Mouse (Mus musculus): ENCODE results near the gene Pspn. TPM values are rescaled to one million over a fixed set of nuclear protein-coding genes. Genes with fewer than 3 reads are reported as not detected.

Pspn gene
- polyA plus RNA-seq, 2 experiments = not detected

- Histone ChIP-seq H3K4me1 (replicated peaks; ENCODE audit: control insufficient read depth in 2 of 2, insufficient read depth in 2 of 2, low read length in 1 of 2) (peaks cover 20 to 21% of the 10 kb centered on the region in 2 experiments), H3K36me3 (replicated peaks; ENCODE audit: control insufficient read depth, insufficient read depth, low read depth) (peaks cover 12% of the 10 kb centered on the region), H3K4me3 (ENCODE audit: insufficient read depth in 1 of 2, low read depth in 2 of 2, low read length in 2 of 2) (peak overlapping the region in 1 of 2 experiments; percentile 61; a peak in 2 of 4 replicates), H3K9ac (replicated peaks) (peak overlapping the region; percentile 84; the same call in 1 of the 2 replicates), H3K27me3 (ENCODE audit: control insufficient read depth, insufficient read depth, low read length) (no peaks in the 10 kb centered on the region), H3K9me3 (ENCODE audit: control insufficient read depth, low read length) (no peaks in the 10 kb centered on the region), H3K4me2 (ENCODE audit: low read depth) (peak overlapping the region; percentile 94), H3K27ac (peak overlapping the region; percentile 88)
- no peak for TF ChIP-seq EP300 (IDR thresholded peaks at IDR 0.05; ENCODE audit: low read depth)
- 0 out of 2 replicates have a peak, but pooled peaks have one; percentile 31 for TF ChIP-seq CTCF (IDR thresholded peaks at IDR 0.05; ENCODE audit: low read depth)
- no peak for ATAC-seq (ENCODE audit: insufficient read depth)
- DNase-seq (ENCODE audit: low read depth in 3 of 3, low spot score in 3 of 3) = no peak
- WGBS (ENCODE audit: insufficient replicate concordance) = 74% methylated on average over 4 of the region's 4 CpGs
Measured at GRCm38 (mm10) chr17:57032854-57033253, 33.0 kb upstream of the Pspn start.

GRCm38 (mm10) chr17:57031661-57032420 is 32.0 kb upstream of the Pspn start:
- Histone ChIP-seq H3K9ac (replicated peaks) (peak overlapping the region; percentile 84), H3K27me3 (ENCODE audit: control insufficient read depth, insufficient read depth, low read length) (no peaks in the 10 kb centered on the region), H3K9me3 (ENCODE audit: control insufficient read depth, low read length) (no peaks in the 10 kb centered on the region), H3K27ac (peak overlapping the region; percentile 88), H3K36me3 (replicated peaks; ENCODE audit: control insufficient read depth, insufficient read depth, low read depth) (peaks cover 21% of the 10 kb centered on the region), H3K4me2 (ENCODE audit: low read depth) (peak overlapping the region; percentile 94), H3K4me3 (ENCODE audit: insufficient read depth in 1 of 2, low read depth in 2 of 2, low read length in 2 of 2) (peak overlapping the region; percentile 65 to 90), H3K4me1 (replicated peaks; ENCODE audit: control insufficient read depth in 2 of 2, insufficient read depth in 2 of 2, low read length in 1 of 2) (peaks cover 23 to 27% of the 10 kb centered on the region in 2 experiments)
- ATAC-seq (ENCODE audit: insufficient read depth) = peak; percentile 85
- DNase-seq (ENCODE audit: low read depth in 3 of 3, low spot score in 3 of 3) = peak; percentile 100
- WGBS (ENCODE audit: insufficient replicate concordance) = under 1% methylated on average over 38 of the region's 38 CpGs
- TF ChIP-seq CTCF (IDR thresholded peaks at IDR 0.05; ENCODE audit: low read depth) = no peak
- TF ChIP-seq EP300 (IDR thresholded peaks at IDR 0.05; ENCODE audit: low read depth) = peak; percentile 53

- peaks cover 23 to 29% of the 10 kb centered on the region in 2 experiments for H3K4me1 ChIP-seq (replicated peaks; ENCODE audit: control insufficient read depth in 2 of 2, insufficient read depth in 2 of 2, low read length in 1 of 2)
- no peaks in the 10 kb centered on the region for H3K27me3 ChIP-seq (ENCODE audit: control insufficient read depth, insufficient read depth, low read length)
- peak within 1 kb of the TSS; percentile 88 for H3K27ac ChIP-seq
- TF ChIP-seq CTCF (IDR thresholded peaks at IDR 0.05; ENCODE audit: low read depth) (no peak), EP300 (IDR thresholded peaks at IDR 0.05; ENCODE audit: low read depth) (no peak)
- no peaks in the 10 kb centered on the region for H3K9me3 ChIP-seq (ENCODE audit: control insufficient read depth, low read length)
- peaks cover 28% of the 10 kb centered on the region for H3K36me3 ChIP-seq (replicated peaks; ENCODE audit: control insufficient read depth, insufficient read depth, low read depth)
- H3K9ac ChIP-seq (replicated peaks) = peak within 1 kb of the TSS; percentile 86
- peak within 1 kb of the TSS; percentile 90 to 97 for H3K4me3 ChIP-seq (ENCODE audit: insufficient read depth in 1 of 2, low read depth in 2 of 2, low read length in 2 of 2)
- WGBS (ENCODE audit: insufficient replicate concordance) = under 1% methylated on average over 97 of the region's 99 CpGs
- DNase-seq (ENCODE audit: low read depth in 3 of 3, low spot score in 3 of 3) (no peak), ATAC-seq (ENCODE audit: insufficient read depth) (no peak)
- peak within 1 kb of the TSS; percentile 98 for H3K4me2 ChIP-seq (ENCODE audit: low read depth)
Measured at GRCm38 (mm10) chr17:57030931-57031660, 31.3 kb upstream of the Pspn start, which contains the start of gene Khsrp. Khsrp (minus strand) TSS chr17:57031522.

GRCm38 (mm10) chr17:57029691-57030090 is 29.9 kb upstream of the Pspn start:
- ATAC-seq (ENCODE audit: insufficient read depth) (no peak), DNase-seq (ENCODE audit: low read depth in 3 of 3, low spot score in 3 of 3) (peak; percentile 63 to 68 (median 66))
- TF ChIP-seq CTCF (IDR thresholded peaks at IDR 0.05; ENCODE audit: low read depth) = no peak
- TF ChIP-seq EP300 (IDR thresholded peaks at IDR 0.05; ENCODE audit: low read depth) = no peak
- H3K9me3 ChIP-seq (ENCODE audit: control insufficient read depth, low read length) = no peaks in the 10 kb centered on the region
- peaks cover 23 to 29% of the 10 kb centered on the region in 2 experiments for H3K4me1 ChIP-seq (replicated peaks; ENCODE audit: control insufficient read depth in 2 of 2, insufficient read depth in 2 of 2, low read length in 1 of 2)
- H3K9ac ChIP-seq (replicated peaks) = peak overlapping the region; percentile 86
- H3K27ac ChIP-seq = peak overlapping the region; percentile 28
- H3K4me3 ChIP-seq (ENCODE audit: insufficient read depth in 1 of 2, low read depth in 2 of 2, low read length in 2 of 2) = peak overlapping the region; percentile 90 to 97
- no peaks in the 10 kb centered on the region for H3K27me3 ChIP-seq (ENCODE audit: control insufficient read depth, insufficient read depth, low read length)
- H3K4me2 ChIP-seq (ENCODE audit: low read depth) = peak overlapping the region; percentile 98
- peaks cover 42% of the 10 kb centered on the region for H3K36me3 ChIP-seq (replicated peaks; ENCODE audit: control insufficient read depth, insufficient read depth, low read depth)
- WGBS (ENCODE audit: insufficient replicate concordance) = 15% methylated on average over 8 of the region's 8 CpGs

- ATAC-seq (ENCODE audit: insufficient read depth) (no peak), DNase-seq (ENCODE audit: low read depth in 3 of 3, low spot score in 3 of 3) (no peak)
- no peak overlapping the region for H3K4me3 ChIP-seq (ENCODE audit: insufficient read depth in 1 of 2, low read depth in 2 of 2, low read length in 2 of 2)
- no peaks in the 10 kb centered on the region for H3K27me3 ChIP-seq (ENCODE audit: control insufficient read depth, insufficient read depth, low read length)
- WGBS (ENCODE audit: insufficient replicate concordance) = 59% methylated on average over 4 of the region's 4 CpGs
- no peak overlapping the region for H3K4me2 ChIP-seq (ENCODE audit: low read depth)
- peaks cover 65% of the 10 kb centered on the region for H3K36me3 ChIP-seq (replicated peaks; ENCODE audit: control insufficient read depth, insufficient read depth, low read depth)
- H3K9me3 ChIP-seq (ENCODE audit: control insufficient read depth, low read length) = no peaks in the 10 kb centered on the region
- H3K4me1 ChIP-seq (replicated peaks; ENCODE audit: control insufficient read depth in 2 of 2, insufficient read depth in 2 of 2, low read length in 1 of 2) = peaks cover 22 to 26% of the 10 kb centered on the region in 2 experiments
- H3K27ac ChIP-seq = no peak overlapping the region
- H3K9ac ChIP-seq (replicated peaks) = no peak overlapping the region
- TF ChIP-seq EP300 (IDR thresholded peaks at IDR 0.05; ENCODE audit: low read depth) = peak; percentile 57
- no peak for TF ChIP-seq CTCF (IDR thresholded peaks at IDR 0.05; ENCODE audit: low read depth)
Measured at GRCm38 (mm10) chr17:57027471-57027870, 27.7 kb upstream of the Pspn start.

Measured in liver, embryonic 14.5 days (tissue).